In genomic region chr6:37142991-37143866, GRCm38 (mm10) we compare ENCODE assay signal across 8 mouse cellular contexts.
A peak's percentile ranks its signal among the peaks of the same experiment; 100 is the strongest.
DNase-seq lines count a peak whose midpoint lies in the region; ATAC-seq and TF ChIP-seq lines count a peak whose summit lies in the region.

No protein-coding gene starts in this region.

- no peak for TF ChIP-seq POLR2A in heart, adult 2 months (IDR thresholded peaks at IDR 0.05; ENCODE audit: insufficient read depth, low read depth, low read length)

- 73% methylated on average over 11 of the region's 11 CpGs for WGBS in forebrain, embryonic 14.5 days
- 83% methylated on average over 11 of the region's 11 CpGs for WGBS in forebrain, embryonic 12.5 days
- 78% methylated on average over 11 of the region's 11 CpGs for WGBS in midbrain, embryonic 16.5 days
- WGBS in midbrain, embryonic 15.5 days: 81% methylated on average over 11 of the region's 11 CpGs
- WGBS in heart, adult 2 months: 43% methylated on average over 11 of the region's 11 CpGs
- WGBS in intestine, postnatal 0 days: 78% methylated on average over 11 of the region's 11 CpGs

- peak; percentile 74 for ATAC-seq in forebrain, embryonic 14.5 days
- no peak for ATAC-seq in forebrain, embryonic 12.5 days (ENCODE audit: low FRiP score)
- ATAC-seq in midbrain, embryonic 16.5 days: 0 out of 2 replicates have a peak, but pooled peaks have one; percentile 28
- ATAC-seq in midbrain, embryonic 15.5 days (replicated peaks): no peak; the same call in 1 of the 2 replicates
- peak; percentile 29 for ATAC-seq in megakaryocyte progenitor cell, adult 5-6 weeks (replicated peaks; ENCODE audit: poor library complexity)
- no peak for ATAC-seq in intestine, postnatal 0 days

- peak; percentile 36 for DNase-seq in forebrain, embryonic 14.5 days (ENCODE audit: low spot score)
- DNase-seq in heart, adult 2 months: peak in 1 of 2 experiments; percentile 13
- no peak for DNase-seq in spleen, adult 18-20 months

- no peaks in the 10 kb centered on the region for H3K79me2 ChIP-seq in heart, adult 2 months (replicated peaks; ENCODE audit: control insufficient read depth, insufficient read depth, low read length)

- H3K4me2 ChIP-seq in forebrain, embryonic 14.5 days (ENCODE audit: low read length): no peak overlapping the region
- H3K4me2 ChIP-seq in forebrain, embryonic 12.5 days: no peak overlapping the region
- no peak overlapping the region for H3K4me2 ChIP-seq in midbrain, embryonic 16.5 days (ENCODE audit: low read length)
- no peak overlapping the region for H3K4me2 ChIP-seq in midbrain, embryonic 15.5 days
- no peak overlapping the region for H3K4me2 ChIP-seq in intestine, postnatal 0 days (replicated peaks; ENCODE audit: low read depth)

- intact Hi-C loops in heart, adult 2 months (cut with DNase I): no loop called here

- no peaks in the 10 kb centered on the region for H3K36me3 ChIP-seq in forebrain, embryonic 14.5 days (ENCODE audit: control insufficient read depth, insufficient read depth, low read length)
- H3K36me3 ChIP-seq in forebrain, embryonic 12.5 days (replicated peaks): no peaks in the 10 kb centered on the region
- H3K36me3 ChIP-seq in midbrain, embryonic 16.5 days (ENCODE audit: control insufficient read depth, insufficient read depth, low read length): no peaks in the 10 kb centered on the region
- no peaks in the 10 kb centered on the region for H3K36me3 ChIP-seq in midbrain, embryonic 15.5 days (replicated peaks)
- H3K36me3 ChIP-seq in heart, adult 2 months (ENCODE audit: control insufficient read depth, insufficient read depth, low read length): peaks cover 3% of the 10 kb centered on the region; the same call in 1 of the 2 replicates
- H3K36me3 ChIP-seq in intestine, postnatal 0 days (ENCODE audit: control insufficient read depth, insufficient read depth): no peaks in the 10 kb centered on the region

- H3K9ac ChIP-seq in forebrain, embryonic 14.5 days (ENCODE audit: low read length): no peak overlapping the region
- H3K9ac ChIP-seq in forebrain, embryonic 12.5 days: no peak overlapping the region
- no peak overlapping the region for H3K9ac ChIP-seq in midbrain, embryonic 16.5 days (ENCODE audit: low read depth, low read length)
- no peak overlapping the region for H3K9ac ChIP-seq in midbrain, embryonic 15.5 days
- H3K9ac ChIP-seq in heart, adult 2 months (ENCODE audit: low read depth, low read length): no peak overlapping the region
- H3K9ac ChIP-seq in intestine, postnatal 0 days (ENCODE audit: low read depth, low read length): no peak overlapping the region

- no peak overlapping the region for H3K4me3 ChIP-seq in forebrain, embryonic 14.5 days (ENCODE audit: low read depth, low read length)
- H3K4me3 ChIP-seq in forebrain, embryonic 12.5 days (replicated peaks): no peak overlapping the region
- H3K4me3 ChIP-seq in midbrain, embryonic 16.5 days (ENCODE audit: low read depth, low read length): no peak overlapping the region
- H3K4me3 ChIP-seq in midbrain, embryonic 15.5 days: no peak overlapping the region
- no peak overlapping the region for H3K4me3 ChIP-seq in heart, adult 2 months
- H3K4me3 ChIP-seq in intestine, postnatal 0 days (ENCODE audit: low read depth, low read length): no peak overlapping the region

- no peaks in the 10 kb centered on the region for H3K9me3 ChIP-seq in forebrain, embryonic 14.5 days (replicated peaks; ENCODE audit: control insufficient read depth, low read length)
- H3K9me3 ChIP-seq in forebrain, embryonic 12.5 days: no peaks in the 10 kb centered on the region
- no peaks in the 10 kb centered on the region for H3K9me3 ChIP-seq in midbrain, embryonic 16.5 days (replicated peaks; ENCODE audit: control insufficient read depth, low read length, poor library complexity, severe bottlenecking)
- no peaks in the 10 kb centered on the region for H3K9me3 ChIP-seq in midbrain, embryonic 15.5 days
- H3K9me3 ChIP-seq in intestine, postnatal 0 days (ENCODE audit: control insufficient read depth): no peaks in the 10 kb centered on the region

- peaks cover 9% of the 10 kb centered on the region for H3K4me1 ChIP-seq in forebrain, embryonic 14.5 days (ENCODE audit: control insufficient read depth, insufficient read depth, low read length)
- H3K4me1 ChIP-seq in forebrain, embryonic 12.5 days: peaks cover 6% of the 10 kb centered on the region
- H3K4me1 ChIP-seq in midbrain, embryonic 16.5 days (ENCODE audit: control insufficient read depth, insufficient read depth, low read length): peaks cover 3% of the 10 kb centered on the region; the same call in 1 of the 2 replicates
- peaks cover 9% of the 10 kb centered on the region for H3K4me1 ChIP-seq in midbrain, embryonic 15.5 days
- H3K4me1 ChIP-seq in heart, adult 2 months (ENCODE audit: control insufficient read depth, insufficient read depth, low read length): peaks cover 8% of the 10 kb centered on the region
- H3K4me1 ChIP-seq in intestine, postnatal 0 days (replicated peaks; ENCODE audit: control insufficient read depth, insufficient read depth, low read length): no peaks in the 10 kb centered on the region

- H3K27me3 ChIP-seq in forebrain, embryonic 14.5 days (replicated peaks; ENCODE audit: control insufficient read depth, insufficient read depth, low read length): no peaks in the 10 kb centered on the region
- no peaks in the 10 kb centered on the region for H3K27me3 ChIP-seq in forebrain, embryonic 12.5 days
- no peaks in the 10 kb centered on the region for H3K27me3 ChIP-seq in midbrain, embryonic 16.5 days (ENCODE audit: control insufficient read depth, insufficient read depth, low read depth, low read length)
- no peaks in the 10 kb centered on the region for H3K27me3 ChIP-seq in midbrain, embryonic 15.5 days (replicated peaks)
- no peaks in the 10 kb centered on the region for H3K27me3 ChIP-seq in heart, adult 2 months (ENCODE audit: control insufficient read depth, insufficient read depth, low read length)
- H3K27me3 ChIP-seq in intestine, postnatal 0 days (replicated peaks; ENCODE audit: control insufficient read depth, insufficient read depth, low read length): no peaks in the 10 kb centered on the region

- H3K27ac ChIP-seq in forebrain, embryonic 14.5 days (ENCODE audit: low read depth, low read length): peak overlapping the region; percentile 39; the same call in 1 of the 2 replicates
- H3K27ac ChIP-seq in forebrain, embryonic 12.5 days: no peak overlapping the region
- no peak overlapping the region for H3K27ac ChIP-seq in midbrain, embryonic 16.5 days (ENCODE audit: low read length)
- H3K27ac ChIP-seq in midbrain, embryonic 15.5 days: no peak overlapping the region
- H3K27ac ChIP-seq in heart, adult 2 months: 0 out of 2 replicates have a peak overlapping the region, but pooled peaks have one; percentile 20
- no peak overlapping the region for H3K27ac ChIP-seq in intestine, postnatal 0 days (ENCODE audit: low read depth, low read length)

- no peak for TF ChIP-seq EP300 in heart, adult 2 months (IDR thresholded peaks at IDR 0.05; ENCODE audit: insufficient read depth, low read depth, low read length)

- no peak for TF ChIP-seq CTCF in heart, adult 2 months (IDR thresholded peaks at IDR 0.05)
- no peak for TF ChIP-seq CTCF in intestine, postnatal 0 days (IDR thresholded peaks at IDR 0.05; ENCODE audit: low read depth)

Comparison
In these comparisons a context has a peak if more than half of its experiments do, and no peak if none do; other contexts are left out.
1. ATAC-seq: peak in forebrain, embryonic 14.5 days (single experiment), midbrain, embryonic 16.5 days (single experiment) and megakaryocyte progenitor cell, adult 5-6 weeks (single experiment); none in forebrain, embryonic 12.5 days (single experiment), midbrain, embryonic 15.5 days (single experiment) and intestine, postnatal 0 days (single experiment).
2. H3K27ac ChIP-seq: peak in forebrain, embryonic 14.5 days (single experiment) and heart, adult 2 months (single experiment); none in forebrain, embryonic 12.5 days (single experiment), midbrain, embryonic 16.5 days (single experiment), midbrain, embryonic 15.5 days (single experiment) and intestine, postnatal 0 days (single experiment).